Mouse (Mus musculus) stomach, postnatal 0 days (tissue): ENCODE results near the gene Sh3pxd2a.

ENCODE experiments used
- CTCF ChIP-seq: IDR thresholded peaks from 2 replicates; pipeline ENCODE4 v1.5.1; 2016; ENCODE audit warnings: antibody characterized with exemption, low read depth, mild to moderate bottlenecking, moderate library complexity
- EP300 ChIP-seq: optimal IDR thresholded peaks from 2 replicates; pipeline ENCODE3; 2016; ENCODE audit warnings: antibody characterized with exemption

- TF ChIP-seq CTCF = no peak
- no peak for TF ChIP-seq EP300
These were observed 143.9 kb downstream of the Sh3pxd2a start for GRCm38 (mm10) chr19:47320331-47320668.
